Mouse (Mus musculus) limb, embryonic 10.5 days (tissue): ENCODE results near the gene Slc19a2. TPM values are rescaled to one million over a fixed set of nuclear protein-coding genes. Genes with fewer than 3 reads are reported as not detected.

Experiments used
- DNase-seq: peaks from one replicate; pipeline ENCODE4 v3.0.0-alpha.2; 2017; ENCODE audit warnings: low spot score
- H3K27ac ChIP-seq: fragments of 300-500 bp; sonication (generic); 2 replicates; pipeline ENCODE4 v1.5.1; 2016; ENCODE audit warnings: mild to moderate bottlenecking
- H3K27me3 ChIP-seq: fragments of 300-500 bp; sonication (generic); 2 replicates; pipeline ENCODE4 v1.6.1; 2016; ENCODE audit warnings: low read depth, mild to moderate bottlenecking; ENCODE audit not compliant: poor library complexity, severe bottlenecking
- H3K36me3 ChIP-seq: fragments of 300-500 bp; sonication (generic); 2 replicates; pipeline ENCODE4 v1.6.1; 2016; ENCODE audit warnings: mild to moderate bottlenecking, moderate library complexity
- H3K4me1 ChIP-seq: fragments of 300-500 bp; sonication (generic); 2 replicates; pipeline ENCODE4 v1.6.1; 2016
- H3K4me3 ChIP-seq: fragments of 300-500 bp; sonication (generic); 2 replicates; pipeline ENCODE4 v1.5.1; 2016; ENCODE audit warnings: mild to moderate bottlenecking, moderate library complexity
- H3K9me3 ChIP-seq: fragments of 300-500 bp; sonication (generic); replicated peaks from 2 replicates; pipeline ENCODE4 v1.6.1; 2016; ENCODE audit warnings: mild to moderate bottlenecking
- WGBS: fragments of 180-500 bp; shearing (Covaris S2); methylation state at CpG from one replicate; pipeline ENCODE4 v1.1.7; 2016; 5-methylcytosine and 5-hydroxymethylcytosine counted together
- polyA plus RNA-seq: library from polyadenylated mRNA; unstranded; fragments of >200 nt; fragmentation: Nextera tagmentation; extraction: Ambion mirVana; gene quantifications from 2 replicates; pipeline ENCODE4 v1.2.1, GENCODE M21; 2016

The Slc19a2 gene
- polyA plus RNA-seq, 1 experiment from 2014 or later, result 10.4 TPM

GRCm38 (mm10) chr1:164307124-164307751 is 58.4 kb downstream of the Slc19a2 start, which contains the start of gene Blzf1:
Blzf1 (minus strand) TSS chr1:164307489.
- H3K4me1 ChIP-seq, result peaks cover 15% of the 10 kb centered on the region
- H3K27me3 ChIP-seq, result no peaks in the 10 kb centered on the region
- WGBS, result under 1% methylated on average over 35 of the region's 35 CpGs
- peak within 1 kb of the TSS; percentile 76 for H3K4me3 ChIP-seq
- peak; percentile 98 for DNase-seq
- H3K36me3 ChIP-seq, result peaks cover 23% of the 10 kb centered on the region
- H3K9me3 ChIP-seq, result no peaks in the 10 kb centered on the region
- H3K27ac ChIP-seq, result peak within 1 kb of the TSS; percentile 67

- H3K4me1 ChIP-seq, result peaks cover 15% of the 10 kb centered on the region
- no peaks in the 10 kb centered on the region for H3K9me3 ChIP-seq
- H3K27ac ChIP-seq, result peak overlapping the region; percentile 67
- WGBS, result 14% methylated on average over 10 of the region's 10 CpGs
- peaks cover 23% of the 10 kb centered on the region for H3K36me3 ChIP-seq
- no peak for DNase-seq
- peak overlapping the region; percentile 76 for H3K4me3 ChIP-seq
- no peaks in the 10 kb centered on the region for H3K27me3 ChIP-seq
Measured at GRCm38 (mm10) chr1:164307922-164308321, 59.1 kb downstream of the Slc19a2 start.

GRCm38 (mm10) chr1:164314085-164314484 is 65.2 kb downstream of the Slc19a2 start:
- peaks cover 34% of the 10 kb centered on the region for H3K36me3 ChIP-seq
- no peaks in the 10 kb centered on the region for H3K27me3 ChIP-seq
- no peaks in the 10 kb centered on the region for H3K9me3 ChIP-seq
- H3K27ac ChIP-seq, result no peak overlapping the region
- H3K4me3 ChIP-seq, result no peak overlapping the region
- WGBS, result 94% methylated on average over 5 of the region's 5 CpGs
- H3K4me1 ChIP-seq, result no peaks in the 10 kb centered on the region
- DNase-seq, result no peak

Other genes with a start within 250 kb of the Slc19a2 start
- not detected in 2 replicates for gene Sele, start 200.8 kb upstream of the Slc19a2 start, polyA plus RNA-seq
- gene Sell, start 187.1 kb upstream of the Slc19a2 start, polyA plus RNA-seq, result 0.08 TPM in 1 of 2 replicates, not detected in the other
- gene Selp, start 133.8 kb upstream of the Slc19a2 start, polyA plus RNA-seq, result 0.04 and 0.05 TPM in 2 replicates
- gene F5, start 97.2 kb upstream of the Slc19a2 start, polyA plus RNA-seq, result 0.24 and 0.29 TPM in 2 replicates
- gene Ccdc181, start 26.5 kb downstream of the Slc19a2 start, polyA plus RNA-seq, result 4.6 and 6.4 TPM in 2 replicates
- gene Nme7, start 55.1 kb downstream of the Slc19a2 start, polyA plus RNA-seq, result 46.5 and 47.7 TPM in 2 replicates
- gene Blzf1, start 58.4 kb downstream of the Slc19a2 start, polyA plus RNA-seq, result 23.9 and 27.5 TPM in 2 replicates
- gene Atp1b1, start 209.3 kb downstream of the Slc19a2 start, polyA plus RNA-seq, result 1.7 and 2.6 TPM in 2 replicates